Mouse (Mus musculus) CH12.LX (cell line): ENCODE results near the gene Vps51. TPM values are rescaled to one million over a fixed set of nuclear protein-coding genes. Genes with fewer than 3 reads are reported as not detected.
A peak's percentile ranks its signal among the peaks of the same experiment; 100 is the strongest.

Experiments used
- DNase-seq: peaks from one replicate; pipeline ENCODE4 v3.0.0-alpha.2; 2013; ENCODE audit errors: extremely low read depth
- H3K27ac ChIP-seq: 2 replicates; pipeline ENCODE4 v1.5.1; 2012; ENCODE audit warnings: low read depth, mild to moderate bottlenecking, control low read depth, moderate library complexity; ENCODE audit not compliant: insufficient read depth
- H3K27me3 ChIP-seq: replicated peaks from 2 replicates; pipeline ENCODE3; 2012; ENCODE audit warnings: inconsistent platforms
- H3K36me3 ChIP-seq, 2 experiments: replicated peaks in 1 of 2; 2 replicates each; pipeline versions ENCODE3 to v1.6.1; 2012; ENCODE audit warnings: inconsistent platforms in 1 of 2, low read length in 1 of 2, mild to moderate bottlenecking in 1 of 2, mixed read lengths in 1 of 2, moderate library complexity in 1 of 2; ENCODE audit not compliant: control insufficient read depth in 1 of 2, insufficient read depth in 1 of 2
- H3K4me1 ChIP-seq, 2 experiments: 2 replicates each; pipeline ENCODE4 v1.6.1; 2012; ENCODE audit warnings: inconsistent platforms in 1 of 2, moderate library complexity in 1 of 2; ENCODE audit not compliant: insufficient read depth in 2 of 2, control insufficient read depth in 1 of 2
- H3K4me2 ChIP-seq: 2 replicates; pipeline ENCODE4 v1.6.1; 2012; ENCODE audit warnings: low read depth, mild to moderate bottlenecking, control low read depth; ENCODE audit not compliant: poor library complexity, insufficient read depth, severe bottlenecking
- H3K4me3 ChIP-seq, 3 experiments: fragments of 150-350 bp in 1 of 3; sonication (generic) in 1 of 3; replicated peaks in 1 of 3; 2 replicates each; pipeline versions ENCODE3 to v1.5.1; 2011 to 2012; ENCODE audit warnings: low read depth in 2 of 3, low read length in 2 of 3, mild to moderate bottlenecking in 2 of 3, moderate library complexity in 2 of 3, control low read depth in 1 of 3, improper control_type of control experiment in 1 of 3, inconsistent platforms in 1 of 3, mixed read lengths in 1 of 3; ENCODE audit not compliant: poor library complexity in 1 of 3
- H3K79me2 ChIP-seq: replicated peaks from 2 replicates; pipeline ENCODE4 v1.6.1; 2012; ENCODE audit warnings: mild to moderate bottlenecking, moderate library complexity; ENCODE audit not compliant: control insufficient read depth, poor library complexity, insufficient read depth, severe bottlenecking; ENCODE audit errors: extremely low read depth
- H3K9ac ChIP-seq: 2 replicates; pipeline ENCODE4 v1.6.1; 2012; ENCODE audit warnings: low read depth, mild to moderate bottlenecking, control low read depth, moderate library complexity; ENCODE audit not compliant: insufficient read depth
- H3K9me3 ChIP-seq: replicated peaks from 2 replicates; pipeline ENCODE3; 2012; ENCODE audit warnings: low read length, inconsistent platforms, mixed read lengths
- BHLHE40 ChIP-seq: IDR thresholded peaks from 2 replicates; pipeline ENCODE4 v1.6.1; 2011; ENCODE audit warnings: mild to moderate bottlenecking, low read depth, low read length, improper control_type of control experiment
- CHD1 ChIP-seq: IDR thresholded peaks from 2 replicates; pipeline ENCODE4 v1.6.1; 2012; ENCODE audit warnings: low read depth, low read length, improper control_type of control experiment, inconsistent platforms
- CHD2 ChIP-seq: IDR thresholded peaks from 2 replicates; pipeline ENCODE4 v1.6.1; 2011; ENCODE audit warnings: low read length, improper control_type of control experiment
- CTCF ChIP-seq, 2 experiments: IDR thresholded peaks in 1 of 2; conservative IDR thresholded peaks in 1 of 2; 2 replicates each; pipeline ENCODE4 v1.5.1; 2011 to 2012; ENCODE audit warnings: low read depth in 2 of 2, low read length in 2 of 2, improper control_type of control experiment in 1 of 2, inconsistent platforms in 1 of 2, mild to moderate bottlenecking in 1 of 2, moderate library complexity in 1 of 2
- E2F4 ChIP-seq: IDR thresholded peaks from 2 replicates; pipeline ENCODE4 v1.6.1; 2011; ENCODE audit warnings: low read depth, low read length, improper control_type of control experiment; ENCODE audit not compliant: insufficient replicate concordance
- ELF1 ChIP-seq: IDR thresholded peaks from 2 replicates; pipeline ENCODE4 v1.6.1; 2014; ENCODE audit warnings: low read depth, mild to moderate bottlenecking, inconsistent platforms, low read length, improper control_type of control experiment
- EP300 ChIP-seq: IDR thresholded peaks from 2 replicates; pipeline ENCODE4 v1.6.1; 2011; ENCODE audit warnings: low read length, improper control_type of control experiment
- ETS1 ChIP-seq: conservative IDR thresholded peaks from 2 replicates; pipeline ENCODE4 v1.6.1; 2012; ENCODE audit warnings: low read depth, mild to moderate bottlenecking, inconsistent platforms, low read length, improper control_type of control experiment, moderate library complexity
- GABPA ChIP-seq: IDR thresholded peaks from 2 replicates; pipeline ENCODE4 v1.6.1; 2012; ENCODE audit warnings: low read depth, low read length, improper control_type of control experiment, inconsistent platforms; ENCODE audit not compliant: insufficient replicate concordance
- HCFC1 ChIP-seq: IDR thresholded peaks from 2 replicates; pipeline ENCODE4 v1.6.1; 2012; ENCODE audit warnings: low read depth, mild to moderate bottlenecking, inconsistent platforms, low read length, improper control_type of control experiment
- IRF4 ChIP-seq: IDR thresholded peaks from 2 replicates; pipeline ENCODE4 v1.6.1; 2014; ENCODE audit warnings: low read depth, mild to moderate bottlenecking, inconsistent platforms, low read length, improper control_type of control experiment
- JUN ChIP-seq: IDR thresholded peaks from 2 replicates; pipeline ENCODE4 v1.6.1; 2011; ENCODE audit warnings: low read depth, mild to moderate bottlenecking, low read length, improper control_type of control experiment, moderate library complexity; ENCODE audit not compliant: insufficient read depth
- JUND ChIP-seq: conservative IDR thresholded peaks from 2 replicates; pipeline ENCODE4 v1.6.1; 2011; ENCODE audit warnings: low read depth, low read length, improper control_type of control experiment
- KAT2A ChIP-seq: IDR thresholded peaks from 2 replicates; pipeline ENCODE4 v1.6.1; 2012; ENCODE audit warnings: low read length, improper control_type of control experiment, inconsistent platforms; ENCODE audit not compliant: insufficient replicate concordance
- MAFK ChIP-seq: IDR thresholded peaks from 2 replicates; pipeline ENCODE4 v1.6.1; 2011; ENCODE audit warnings: low read length, improper control_type of control experiment; ENCODE audit not compliant: insufficient replicate concordance
- MAX ChIP-seq: IDR thresholded peaks from 2 replicates; pipeline ENCODE4 v1.6.1; 2011; ENCODE audit warnings: low read length, improper control_type of control experiment
- MAZ ChIP-seq: IDR thresholded peaks from 2 replicates; pipeline ENCODE4 v1.6.1; 2012; ENCODE audit warnings: low read depth, mild to moderate bottlenecking, inconsistent platforms, low read length, improper control_type of control experiment, moderate library complexity
- MEF2A ChIP-seq: IDR thresholded peaks from 2 replicates; pipeline ENCODE4 v1.6.1; 2014; ENCODE audit warnings: low read depth, mild to moderate bottlenecking, inconsistent platforms, low read length, improper control_type of control experiment, borderline replicate concordance
- MXI1 ChIP-seq: IDR thresholded peaks from 2 replicates; pipeline ENCODE4 v1.6.1; 2011; ENCODE audit warnings: mild to moderate bottlenecking, low read depth, low read length, improper control_type of control experiment
- MYC ChIP-seq: IDR thresholded peaks from 2 replicates; pipeline ENCODE4 v1.6.1; 2011; ENCODE audit warnings: low read depth, mild to moderate bottlenecking, improper control_type of control experiment, low read length
- NELFE ChIP-seq: IDR thresholded peaks from 2 replicates; pipeline ENCODE4 v1.6.1; 2011; ENCODE audit warnings: low read depth, low read length, improper control_type of control experiment
- NRF1 ChIP-seq: IDR thresholded peaks from 2 replicates; pipeline ENCODE4 v1.6.1; 2014; ENCODE audit warnings: low read depth, mild to moderate bottlenecking, inconsistent platforms, low read length, improper control_type of control experiment, moderate library complexity
- PAX5 ChIP-seq: IDR thresholded peaks from 2 replicates; pipeline ENCODE4 v1.6.1; 2012; ENCODE audit warnings: low read length, inconsistent platforms, mixed read lengths
- POLR2A ChIP-seq: IDR thresholded peaks from 2 replicates; pipeline ENCODE4 v1.6.1; 2011; ENCODE audit warnings: low read depth, mild to moderate bottlenecking, improper control_type of control experiment, low read length
- POLR2AphosphoS2 ChIP-seq: IDR thresholded peaks from 2 replicates; pipeline ENCODE4 v1.6.1; 2011; ENCODE audit warnings: low read depth, low read length, improper control_type of control experiment
- RAD21 ChIP-seq: IDR thresholded peaks from 2 replicates; pipeline ENCODE4 v1.6.1; 2011; ENCODE audit warnings: low read depth, mild to moderate bottlenecking, low read length, improper control_type of control experiment, moderate library complexity
- RCOR1 ChIP-seq: conservative IDR thresholded peaks from 2 replicates; pipeline ENCODE4 v1.6.1; 2012; ENCODE audit warnings: low read depth, mild to moderate bottlenecking, inconsistent platforms, low read length, improper control_type of control experiment
- SIN3A ChIP-seq: IDR thresholded peaks from 2 replicates; pipeline ENCODE4 v1.6.1; 2012; ENCODE audit warnings: low read length, improper control_type of control experiment, inconsistent platforms
- SMC3 ChIP-seq: IDR thresholded peaks from 2 replicates; pipeline ENCODE4 v1.6.1; 2011; ENCODE audit warnings: low read depth, low read length, improper control_type of control experiment
- TBP ChIP-seq: conservative IDR thresholded peaks from 2 replicates; pipeline ENCODE4 v1.6.1; 2011; ENCODE audit warnings: low read depth, low read length, improper control_type of control experiment
- TCF12 ChIP-seq: IDR thresholded peaks from 2 replicates; pipeline ENCODE4 v1.6.1; 2014; ENCODE audit warnings: low read depth, mild to moderate bottlenecking, inconsistent platforms, low read length, improper control_type of control experiment
- UBTF ChIP-seq: IDR thresholded peaks from 2 replicates; pipeline ENCODE4 v1.6.1; 2012; ENCODE audit warnings: low read depth, mild to moderate bottlenecking, inconsistent platforms, low read length, improper control_type of control experiment, moderate library complexity
- USF1 ChIP-seq: IDR thresholded peaks from 2 replicates; pipeline ENCODE4 v1.6.1; 2014; ENCODE audit warnings: low read depth, mild to moderate bottlenecking, inconsistent platforms, low read length, improper control_type of control experiment
- USF2 ChIP-seq: conservative IDR thresholded peaks from 2 replicates; pipeline ENCODE4 v1.6.1; 2011; ENCODE audit warnings: low read depth, low read length, improper control_type of control experiment
- ZC3H11A ChIP-seq: IDR thresholded peaks from 2 replicates; pipeline ENCODE4 v1.6.1; 2012; ENCODE audit warnings: low read depth, mild to moderate bottlenecking, inconsistent platforms, low read length, improper control_type of control experiment
- ZKSCAN1 ChIP-seq: IDR thresholded peaks from 2 replicates; pipeline ENCODE4 v1.6.1; 2012; ENCODE audit warnings: low read depth, inconsistent platforms, low read length, improper control_type of control experiment, borderline replicate concordance
- ZMIZ1 ChIP-seq: IDR thresholded peaks from 2 replicates; pipeline ENCODE4 v1.6.1; 2012; ENCODE audit warnings: low read depth, mild to moderate bottlenecking, inconsistent platforms, low read length, improper control_type of control experiment
- ZNF384 ChIP-seq: IDR thresholded peaks from 2 replicates; pipeline ENCODE4 v1.6.1; 2012; ENCODE audit warnings: low read depth, low read length, improper control_type of control experiment, inconsistent platforms
- dilution Hi-C: fragments of 300-500 bp; cut with MboI; formaldehyde crosslinking; loops from 2 replicates; pipeline ENCODE4 v1.14.3; 2020; ENCODE audit warnings: low sequenced_read_pairs; ENCODE audit not compliant: extremely low pct_unique_long_range_greater_than_20kb, extremely low pct_ligation_motif_present
- in situ Hi-C: fragments of 300-500 bp; cut with MboI; formaldehyde crosslinking; loops from 3 replicates; pipeline ENCODE4 v1.14.3; 2019; ENCODE audit warnings: low sequenced_read_pairs, low pct_ligation_motif_present, low pct_unique_long_range_greater_than_20kb, mixed read lengths
- polyA plus RNA-seq: library from polyadenylated mRNA; unstranded; fragments of >175 nt; gene quantifications from 2 replicates; pipeline ENCODE4 v1.2.1, GENCODE M21; 2012; ENCODE audit warnings: low read depth; ENCODE audit not compliant: insufficient read length
- total RNA-seq, 2 experiments: library from RNA; depleted of rRNA; stranded (reverse); fragments of 300-350 nt in 1 of 2; fragments of >200 nt in 1 of 2; gene quantifications; 2 replicates each; pipeline ENCODE4 v1.2.3; 2012 to 2014

The Vps51 gene
- total and polyA plus RNA-seq, 3 experiments, result 37.7 to 51.2 (median 48.2) TPM

DNA sequence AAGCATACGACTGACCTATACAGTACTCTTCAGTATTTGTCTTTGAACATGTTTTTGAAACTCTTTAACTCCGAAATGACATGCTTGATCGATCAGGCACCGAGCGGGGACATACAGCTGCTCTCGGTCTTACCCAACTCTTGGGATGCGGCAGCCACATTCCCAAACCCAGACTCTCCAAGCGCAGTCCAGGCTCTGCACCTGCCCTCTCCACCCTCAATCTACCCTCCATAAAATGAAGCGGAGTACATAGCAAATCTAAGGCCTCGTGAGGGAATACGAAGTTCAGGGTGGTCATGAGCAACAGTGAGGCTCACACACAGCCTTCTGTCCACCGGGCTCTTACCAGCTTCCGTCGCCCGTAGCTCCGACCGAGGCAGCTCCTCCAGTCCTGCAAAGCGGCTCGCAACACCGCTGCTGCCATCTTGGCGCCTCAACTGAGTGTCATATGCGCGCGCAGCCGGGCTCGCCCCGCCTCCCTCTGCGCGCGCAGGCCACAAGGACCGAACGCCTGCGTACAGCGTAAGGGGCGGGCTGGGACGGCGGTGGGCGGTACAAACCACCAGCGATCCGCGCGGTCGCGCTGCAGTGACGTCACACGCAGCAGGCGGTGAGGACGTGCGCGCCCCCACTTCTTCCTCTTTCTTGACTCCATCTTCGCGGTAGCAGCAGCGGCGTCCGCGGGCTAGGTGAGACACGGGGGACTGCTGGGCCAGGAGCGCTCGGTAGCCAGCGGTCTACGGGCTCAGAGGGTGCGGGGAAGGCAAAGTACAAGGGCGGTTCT lies 19.5 kb downstream of the Vps51 start, which contains the start of the genes Mrpl49 and Fau:
TSS of gene Mrpl49 (minus strand) at position 473 of the 784 bp plus-strand sequence.
TSS of gene Fau (plus strand) at position 532 of the 784 bp plus-strand sequence.
- H3K79me2 ChIP-seq, result peaks cover 56% of the 10 kb centered on the region
- H3K4me3 ChIP-seq, result peak within 1 kb of the TSS; percentile 73 to 99 (median 97)
- no peaks in the 10 kb centered on the region for H3K9me3 ChIP-seq
- H3K27me3 ChIP-seq, result no peaks in the 10 kb centered on the region
- peak within 1 kb of the TSS; percentile 73 for H3K9ac ChIP-seq
- peak; percentile 96 for TF ChIP-seq ZMIZ1
- no peak; the same call in 1 of the 2 replicates for TF ChIP-seq USF1
- no peak for TF ChIP-seq ZNF384
- TF ChIP-seq TBP, result peak; percentile 86
- peak; percentile 96 for TF ChIP-seq TCF12
- no peak for TF ChIP-seq CHD2
- peak; percentile 95 for TF ChIP-seq NRF1
- TF ChIP-seq MXI1, result peak; percentile 84
- TF ChIP-seq BHLHE40, result no peak
- no peak for TF ChIP-seq ZKSCAN1
- TF ChIP-seq POLR2A, result peak; percentile 98
- TF ChIP-seq MYC, result peak; percentile 17; the same call in 1 of the 2 replicates
- peak; percentile 73 for TF ChIP-seq MEF2A
- TF ChIP-seq NELFE, result peak; percentile 96
- TF ChIP-seq SIN3A, result peak; percentile 83
- TF ChIP-seq GABPA, result peak; percentile 17; the same call in 1 of the 2 replicates
- peak; percentile 42; the same call in 1 of the 2 replicates for TF ChIP-seq IRF4
- TF ChIP-seq SMC3, result no peak
- no peak for TF ChIP-seq RCOR1
- TF ChIP-seq ZC3H11A, result no peak
- TF ChIP-seq CHD1, result no peak
- TF ChIP-seq MAFK, result no peak
- TF ChIP-seq USF2, result no peak
- no peak for TF ChIP-seq UBTF
- TF ChIP-seq RAD21, result no peak
- peak; percentile 85 for TF ChIP-seq POLR2AphosphoS2
- no peak for TF ChIP-seq JUND
- no peak for TF ChIP-seq CTCF (conservative IDR thresholded peaks at IDR 0.05 in 1 of 2, IDR thresholded peaks at IDR 0.05 in 1 of 2; ENCODE audit: low read depth in 2 of 2, low read length in 2 of 2)
- peak; percentile 66; the same call in 1 of the 2 replicates for TF ChIP-seq MAX
- peak; percentile 93 for TF ChIP-seq HCFC1
- 0 out of 2 replicates have a peak, but pooled peaks have one; percentile 50 for TF ChIP-seq MAZ
- peak; percentile 84; the same call in 1 of the 2 replicates for TF ChIP-seq KAT2A
- TF ChIP-seq E2F4, result peak; percentile 68; the same call in 1 of the 2 replicates
- no peak for TF ChIP-seq PAX5
- no peak for TF ChIP-seq EP300
- TF ChIP-seq ELF1, result peak; percentile 90
- no peak for TF ChIP-seq JUN
- TF ChIP-seq ETS1, result no peak
- H3K36me3 ChIP-seq, result peaks cover 46 to 53% of the 10 kb centered on the region in 2 experiments
- DNase-seq, result peak; percentile 95
- in situ Hi-C loops, result no loop called here
- peaks cover 12 to 55% of the 10 kb centered on the region in 2 experiments; a peak in 3 of 4 replicates for H3K4me1 ChIP-seq
- dilution Hi-C loops, result no loop called here
- peak within 1 kb of the TSS; percentile 80 for H3K4me2 ChIP-seq
- H3K27ac ChIP-seq, result peak within 1 kb of the TSS; percentile 26
